Mouse (Mus musculus) kidney, adult 18-20 months (tissue): ENCODE measurements around the gene Grb10.

Experiments
- DNase-seq: peaks from one replicate; pipeline ENCODE4 v3.0.0; 2021

Grb10 gene

DNA sequence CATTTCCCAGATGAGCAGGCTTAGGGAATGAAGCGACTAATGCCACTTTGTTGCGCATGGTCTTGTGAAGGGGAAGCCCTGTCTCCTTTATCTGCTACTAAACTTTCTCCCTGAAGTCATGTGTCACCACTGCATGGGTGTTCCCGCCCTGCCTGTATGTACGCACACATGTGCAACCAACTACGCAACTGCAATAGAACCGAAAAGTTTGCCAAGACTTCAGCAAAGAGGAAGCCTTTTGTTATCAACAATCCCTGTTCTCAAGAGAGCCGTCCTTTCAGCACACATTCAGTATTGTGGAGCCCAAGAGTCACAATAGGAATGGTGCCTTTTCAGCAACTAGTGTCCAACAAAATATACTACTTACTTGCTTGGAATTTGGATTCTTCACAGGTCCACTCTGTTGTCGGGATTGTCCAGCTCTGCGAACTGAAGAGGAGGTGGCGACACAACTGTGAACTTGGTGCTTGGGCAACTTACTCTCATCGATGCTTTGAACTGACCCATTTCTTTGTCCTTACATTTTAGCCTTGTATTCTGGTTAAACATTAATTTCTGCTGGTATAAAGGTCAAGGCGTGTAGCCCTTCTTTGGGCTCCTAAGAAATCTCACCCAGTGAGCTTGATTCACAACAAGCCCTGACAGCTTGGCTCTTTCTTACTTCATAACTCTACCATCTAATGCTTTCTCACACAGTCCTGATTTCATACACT is 140.7 kb downstream of the Grb10 start, which contains the start of gene Ddc:
Gene Ddc, minus strand, starts transcription at position 500 of the 713 bp plus-strand sequence.
- DNase-seq: peak; percentile 54

DNA sequence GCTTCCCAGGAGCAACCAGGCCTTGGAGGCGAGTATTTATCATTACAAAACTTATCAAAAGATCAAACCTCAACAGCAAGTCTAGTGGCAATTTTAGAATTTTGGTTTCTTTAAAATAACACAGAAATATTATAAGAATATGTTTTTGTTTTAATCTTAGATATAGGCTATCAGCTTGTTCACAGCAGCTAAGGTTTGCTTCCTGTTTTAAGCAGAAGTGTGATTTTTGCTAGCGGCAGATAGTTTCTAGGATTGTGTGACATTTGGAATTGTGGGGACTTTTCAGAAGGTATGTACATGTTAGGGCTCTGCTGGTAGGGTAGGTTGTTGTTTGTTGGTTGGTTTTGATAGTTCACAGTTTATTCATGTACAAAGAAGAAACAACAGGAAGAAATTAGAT is 143.0 kb downstream of the Grb10 start:
- no peak for DNase-seq

DNA sequence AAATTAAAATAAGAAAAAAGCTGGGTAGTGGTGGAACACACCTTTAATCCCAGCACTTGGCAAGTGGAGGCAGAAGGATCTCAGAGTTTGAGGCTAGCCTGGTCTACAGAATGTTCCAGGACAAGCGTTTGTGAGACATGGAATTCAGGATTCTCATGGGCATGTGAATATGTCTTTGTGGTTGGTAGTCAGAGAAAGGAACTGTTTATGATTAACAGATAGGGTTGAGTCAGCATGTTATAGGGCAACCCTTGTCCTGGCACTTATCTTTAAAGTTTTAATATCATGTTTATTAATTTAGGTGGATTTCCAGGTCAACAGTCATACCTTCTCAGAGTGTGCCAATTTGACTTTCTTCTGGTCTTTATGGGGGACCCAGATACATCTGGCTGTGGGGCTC is 144.7 kb downstream of the Grb10 start:
- no peak for DNase-seq

DNA sequence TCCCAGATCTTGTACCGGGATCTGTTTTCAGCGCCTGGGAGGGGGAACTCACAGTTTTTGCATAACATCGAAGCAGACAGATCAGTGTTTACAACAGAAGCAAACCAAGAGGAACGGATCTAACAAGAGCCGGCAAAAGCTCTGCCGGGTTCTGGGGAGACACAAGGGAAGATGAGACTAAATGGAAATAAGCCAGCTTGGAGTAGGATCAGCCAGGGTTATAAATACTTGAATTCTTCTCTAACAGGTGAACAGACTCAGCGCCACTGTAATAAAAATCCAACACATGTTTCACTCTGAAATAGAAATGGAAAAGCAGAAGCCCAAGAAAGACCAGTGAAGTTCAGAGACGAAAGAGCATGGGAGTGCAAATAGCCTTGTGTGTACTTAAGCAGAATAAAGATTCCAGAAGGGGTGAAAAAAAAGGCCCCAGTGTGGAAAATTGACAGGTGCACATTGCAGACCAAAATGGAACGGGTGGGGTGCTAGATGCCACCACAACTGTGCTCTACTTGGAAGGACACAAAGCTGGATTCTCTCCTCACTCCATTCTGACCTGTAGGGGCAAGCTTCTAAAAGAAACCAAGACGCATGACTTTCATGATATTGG is 145.4 kb downstream of the Grb10 start:
- no peak for DNase-seq

DNA sequence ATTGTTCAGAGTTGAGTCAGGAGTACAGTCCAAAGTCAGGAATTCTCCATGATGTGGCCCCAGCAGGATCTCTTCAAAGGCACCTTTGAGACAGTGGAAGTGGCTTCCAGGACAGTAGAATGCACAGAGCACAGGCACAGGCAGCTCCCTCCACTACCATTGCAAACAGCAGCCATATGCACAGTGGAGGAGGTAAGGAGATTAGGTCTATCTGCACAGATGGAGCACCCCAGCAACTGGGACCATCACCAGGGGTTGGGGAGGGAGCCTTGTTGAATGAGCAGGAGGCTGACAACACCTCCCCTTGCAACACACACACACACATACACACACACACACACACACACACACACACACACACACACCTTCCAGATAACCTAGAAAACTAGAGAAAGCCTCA is 146.7 kb downstream of the Grb10 start:
- DNase-seq: no peak

DNA sequence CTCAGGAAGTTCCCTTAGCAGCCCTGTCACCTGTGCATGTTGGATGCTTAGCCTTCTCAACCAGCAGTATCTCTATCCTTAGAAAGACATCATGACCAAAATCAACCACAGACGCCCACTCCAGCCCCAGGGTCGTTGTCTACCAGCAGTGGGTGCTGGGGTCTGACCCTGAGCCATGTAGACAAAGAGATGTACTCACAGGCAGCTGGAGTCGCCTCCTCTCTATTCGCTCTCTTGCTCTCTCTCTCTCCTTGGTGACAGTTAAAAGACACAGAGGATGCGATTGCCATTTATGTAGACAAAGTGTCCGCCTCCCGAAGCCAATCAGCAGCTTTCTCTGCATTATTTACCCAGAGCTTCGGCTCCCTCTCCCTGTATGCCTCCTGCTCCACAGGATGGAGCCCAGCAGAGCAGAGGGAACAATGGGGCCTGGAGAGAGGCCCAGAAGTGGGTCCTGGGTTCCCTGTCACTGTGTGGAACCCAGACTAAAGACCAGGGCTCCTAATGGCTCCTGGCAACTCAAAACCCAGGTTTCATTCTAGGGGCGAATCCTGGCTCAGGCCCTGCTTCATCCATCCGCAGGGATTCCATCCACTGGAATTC is 148.2 kb downstream of the Grb10 start:
- no peak for DNase-seq

DNA sequence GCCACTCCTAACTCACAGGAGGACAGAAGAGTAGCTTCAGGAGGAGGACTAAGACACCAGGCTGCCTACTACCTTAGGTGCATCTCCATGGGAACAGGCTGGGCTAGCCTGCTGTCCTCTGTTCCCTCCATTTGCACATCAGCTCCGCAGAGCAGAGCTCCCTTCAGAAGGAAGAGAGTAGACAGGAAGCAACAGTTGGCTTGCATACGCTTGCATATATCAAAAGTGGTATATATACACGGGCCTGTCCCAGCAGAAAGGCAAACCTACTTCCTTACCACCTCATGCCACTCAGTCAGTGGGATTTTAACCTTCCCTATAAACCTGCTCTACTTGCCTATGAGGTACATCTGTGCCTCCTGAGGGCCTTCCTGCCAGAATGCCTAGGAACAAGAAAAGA is 149.8 kb downstream of the Grb10 start:
- no peak for DNase-seq

DNA sequence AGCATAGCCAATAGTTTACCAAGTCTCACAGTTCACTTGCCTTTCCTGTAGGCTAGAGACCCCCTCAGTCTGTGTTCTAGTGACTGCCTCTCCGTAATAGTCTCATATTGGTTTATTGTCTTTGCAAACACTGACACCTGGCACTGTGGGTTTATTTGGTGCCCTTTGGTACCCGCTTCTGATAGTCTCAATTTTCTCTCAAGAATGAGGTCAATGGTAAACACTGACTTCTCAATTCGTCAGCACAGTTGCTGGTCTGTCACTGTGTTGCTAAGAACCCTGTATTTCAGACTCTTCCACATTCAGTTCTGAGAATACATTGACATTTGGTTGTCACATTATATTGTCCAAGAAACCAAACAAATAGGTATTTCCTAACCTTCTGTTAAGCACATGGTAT is 150.4 kb downstream of the Grb10 start:
- no peak for DNase-seq

DNA sequence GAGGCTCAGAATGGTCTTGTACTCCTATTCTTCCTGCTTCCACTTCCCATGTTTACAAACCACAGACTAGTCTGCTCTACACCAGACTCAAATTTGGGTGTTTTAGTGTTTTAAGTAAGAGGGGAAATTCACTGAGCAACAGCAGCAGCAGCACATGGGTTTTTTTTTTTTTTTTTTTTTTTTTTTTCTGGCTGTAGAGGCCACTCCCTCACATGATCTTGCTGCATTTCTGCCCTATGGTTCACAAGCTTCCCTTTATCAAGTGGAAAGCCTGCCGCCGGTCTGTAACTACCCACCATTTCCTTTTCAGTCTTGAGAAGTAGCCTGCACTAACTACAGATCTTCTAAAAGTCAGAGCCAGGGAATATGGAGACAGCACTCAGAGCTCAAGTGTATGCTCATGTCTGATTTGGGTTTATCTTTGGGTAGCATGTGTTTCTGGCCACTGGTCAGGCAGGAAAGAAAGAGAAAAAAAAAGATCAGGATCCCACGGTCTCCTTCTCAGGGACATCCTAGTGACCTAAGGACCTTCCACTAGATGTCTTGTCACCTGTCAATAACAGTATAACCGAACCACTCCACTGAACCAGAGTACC is 152.0 kb downstream of the Grb10 start:
- DNase-seq: no peak

DNA sequence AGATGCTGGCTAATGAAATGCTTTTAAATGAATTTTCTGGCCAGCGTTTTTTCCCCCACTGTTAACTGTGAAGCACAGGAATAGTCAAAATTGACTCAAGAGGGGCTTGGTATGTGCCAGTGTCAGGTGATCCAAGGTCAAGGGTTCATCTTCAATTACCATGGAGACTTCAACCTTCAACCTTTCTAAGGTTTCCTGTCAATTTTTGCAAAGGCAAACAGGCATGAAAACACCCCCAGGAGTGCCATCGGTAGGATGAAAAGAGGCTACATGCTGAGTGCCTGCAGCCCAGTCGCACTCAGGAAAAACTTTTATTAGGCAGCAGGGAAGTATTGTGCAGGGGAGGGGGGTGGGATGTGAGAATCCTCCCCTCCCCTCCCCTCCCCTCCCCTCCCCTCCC is 152.6 kb downstream of the Grb10 start:
- no peak for DNase-seq

DNA sequence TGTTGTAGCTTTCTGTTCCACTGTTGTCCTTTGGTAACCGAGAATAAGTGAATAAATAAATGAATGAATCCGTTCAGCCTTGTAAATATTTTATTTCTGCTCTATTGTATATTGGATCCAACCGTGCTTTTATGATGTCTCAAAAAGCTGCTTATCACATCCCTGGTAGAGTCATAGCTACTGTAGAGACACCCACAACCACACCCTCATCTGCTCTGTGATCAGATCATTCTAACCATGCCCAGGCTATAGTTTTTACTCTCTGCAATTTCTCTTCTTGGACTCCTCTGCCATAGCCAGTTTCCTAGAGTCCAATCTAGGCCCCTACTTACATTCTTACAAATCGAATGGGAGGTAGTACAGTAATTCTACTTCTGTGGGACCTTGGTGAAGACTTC is 153.2 kb downstream of the Grb10 start:
- no peak for DNase-seq

DNA sequence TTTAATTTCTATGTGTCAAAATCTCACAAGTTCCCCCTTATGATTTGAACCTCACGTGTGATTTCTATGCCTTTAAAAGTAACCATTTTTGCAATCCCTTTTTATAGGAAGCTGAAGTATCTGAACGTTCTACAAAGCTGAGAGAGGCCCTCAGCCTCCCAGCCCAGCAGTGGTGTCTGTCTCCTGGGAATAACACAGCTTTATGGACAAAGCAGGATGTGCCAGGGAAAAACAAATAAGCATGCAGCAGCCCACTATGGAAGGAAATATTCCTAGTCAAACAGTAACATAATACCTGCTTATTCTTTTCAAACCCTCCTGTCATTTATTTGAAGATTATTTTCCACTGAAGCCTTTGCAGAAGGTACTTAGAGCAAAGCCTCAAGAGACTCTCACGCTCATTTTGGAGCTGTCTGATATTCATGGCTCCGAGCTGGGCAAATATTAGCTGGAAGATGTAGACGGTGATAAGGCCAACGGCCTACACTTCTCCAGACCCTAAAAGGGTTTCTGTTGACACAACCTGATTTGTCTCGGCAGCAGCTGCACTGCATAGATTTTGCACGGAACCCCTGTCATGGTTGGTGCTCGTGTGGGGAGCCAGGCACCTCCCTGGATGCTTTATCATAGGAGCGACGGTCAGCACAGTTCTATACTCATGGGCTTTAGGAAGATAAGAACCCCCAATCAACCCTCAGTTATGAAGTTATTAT is 153.8 kb downstream of the Grb10 start:
- no peak for DNase-seq

DNA sequence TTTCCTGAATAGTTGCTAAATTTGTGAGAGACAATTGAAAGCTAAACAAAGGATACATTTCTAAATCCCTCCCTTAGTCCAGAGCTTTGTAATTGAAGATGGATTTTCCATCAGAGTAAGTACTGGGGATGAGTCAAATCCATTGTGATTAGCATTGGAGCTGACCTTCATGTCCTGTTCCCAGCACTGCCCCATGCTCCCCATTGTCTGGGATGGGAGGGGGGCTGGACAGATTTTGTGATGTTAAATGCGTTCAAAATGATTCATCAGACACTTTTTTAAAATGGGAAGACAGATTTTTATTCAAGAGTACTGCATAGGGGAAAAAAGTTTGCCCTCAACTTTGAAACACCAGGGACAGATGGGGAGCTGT is 156.7 kb downstream of the Grb10 start:
- no peak for DNase-seq

DNA sequence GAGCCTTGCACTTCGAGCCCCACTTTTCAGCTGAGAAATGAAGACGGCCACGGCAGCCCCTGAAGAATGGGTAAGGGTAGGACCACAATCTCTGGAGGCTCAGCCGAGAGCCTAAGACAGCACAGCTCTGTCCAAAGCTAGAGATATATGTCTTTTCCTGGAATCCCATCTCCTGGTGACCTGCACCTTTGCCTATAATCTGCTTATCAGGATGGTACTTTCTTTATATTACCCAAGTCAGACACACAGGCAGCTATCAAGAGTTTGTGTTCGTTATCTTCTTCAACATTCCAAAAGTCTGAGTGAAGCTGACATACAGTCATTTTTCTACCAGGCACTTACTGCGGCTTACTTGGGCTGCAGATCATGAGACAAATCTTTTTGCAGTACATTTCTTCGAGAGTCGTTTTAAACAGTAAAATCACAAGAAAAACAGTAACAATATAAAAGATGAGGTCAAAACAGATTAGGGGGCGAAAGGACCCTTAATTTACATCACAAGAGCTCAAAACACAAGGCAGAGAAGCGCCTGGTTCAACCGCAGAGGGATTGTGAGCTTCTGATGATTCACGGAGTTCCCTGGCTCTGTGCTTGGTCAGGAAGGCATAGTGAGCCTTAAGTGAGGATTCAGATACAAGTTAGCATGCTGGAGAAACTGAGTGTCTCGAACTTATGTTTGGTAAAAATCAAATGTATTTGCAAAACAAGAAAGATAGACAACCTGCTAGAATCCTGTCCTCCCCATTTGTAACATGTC is 157.3 kb downstream of the Grb10 start:
- DNase-seq: no peak
